Mouse (Mus musculus): ENCODE data around the gene Ngfr. TPM values are rescaled to one million over a fixed set of nuclear protein-coding genes. Genes with fewer than 3 reads are reported as not detected.

Gene Ngfr
- polyA plus RNA-seq (2012; rRNA removed): 17.3 and 38.1 TPM in 2 replicates

GRCm38 (mm10) chr11:95587423-95587951 lies at the start of gene Ngfr:
Gene Ngfr (minus strand): TSS chr11:95587735.

Other genes starting within 250 kb of the Ngfr start
- 117 and 125 TPM in 2 replicates for gene Slc35b1, start 203.0 kb downstream of the Ngfr start, polyA plus RNA-seq (2012; rRNA removed)
- 52.7 and 62.4 TPM in 2 replicates for gene Spop, start 173.7 kb downstream of the Ngfr start, polyA plus RNA-seq (2012; rRNA removed)
- 7.6 and 12.6 TPM in 2 replicates for gene Nxph3, start 73.2 kb downstream of the Ngfr start, polyA plus RNA-seq (2012; rRNA removed)
- gene Phb, start 79.2 kb upstream of the Ngfr start, polyA plus RNA-seq (2012; rRNA removed): 298 and 313 TPM in 2 replicates
- 26.7 and 27.2 TPM in 2 replicates for gene Zfp652, start 124.9 kb upstream of the Ngfr start, polyA plus RNA-seq (2012; rRNA removed)
- 0.33 and 0.37 TPM in 2 replicates for gene B130006D01Rik, start 135.9 kb upstream of the Ngfr start, polyA plus RNA-seq (2012; rRNA removed)
- gene Phospho1, start 236.8 kb upstream of the Ngfr start, polyA plus RNA-seq (2012; rRNA removed): 4.9 and 8.8 TPM in 2 replicates
- gene Gngt2, start 249.5 kb upstream of the Ngfr start, polyA plus RNA-seq (2012; rRNA removed): 2.8 and 5.2 TPM in 2 replicates

Data from central nervous system, embryonic 14 days (tissue).